Mouse (Mus musculus): ENCODE measurements around the gene Cabp1. TPM values are rescaled to one million over a fixed set of nuclear protein-coding genes. Genes with fewer than 3 reads are reported as not detected.
A peak's percentile ranks its signal among the peaks of the same experiment; 100 is the strongest.
"Not testable (repeated sequence)": the region's sequence is repeated elsewhere in the genome, so short reads cannot be mapped to it uniquely, and the experiment has no call there.

Gene Cabp1
- total RNA-seq, 1 experiment from 2014 or later: not detected

GRCm38 (mm10) chr5:115183482-115183881 lies 10.7 kb downstream of the Cabp1 start:
- ATAC-seq (ENCODE audit: extremely low read depth, insufficient number of reproducible peaks, low FRiP score, poor library complexity, severe bottlenecking): no peak

GRCm38 (mm10) chr5:115182925-115183324 lies 11.3 kb downstream of the Cabp1 start:
- no peak for ATAC-seq (ENCODE audit: extremely low read depth, insufficient number of reproducible peaks, low FRiP score, poor library complexity, severe bottlenecking)

DNA sequence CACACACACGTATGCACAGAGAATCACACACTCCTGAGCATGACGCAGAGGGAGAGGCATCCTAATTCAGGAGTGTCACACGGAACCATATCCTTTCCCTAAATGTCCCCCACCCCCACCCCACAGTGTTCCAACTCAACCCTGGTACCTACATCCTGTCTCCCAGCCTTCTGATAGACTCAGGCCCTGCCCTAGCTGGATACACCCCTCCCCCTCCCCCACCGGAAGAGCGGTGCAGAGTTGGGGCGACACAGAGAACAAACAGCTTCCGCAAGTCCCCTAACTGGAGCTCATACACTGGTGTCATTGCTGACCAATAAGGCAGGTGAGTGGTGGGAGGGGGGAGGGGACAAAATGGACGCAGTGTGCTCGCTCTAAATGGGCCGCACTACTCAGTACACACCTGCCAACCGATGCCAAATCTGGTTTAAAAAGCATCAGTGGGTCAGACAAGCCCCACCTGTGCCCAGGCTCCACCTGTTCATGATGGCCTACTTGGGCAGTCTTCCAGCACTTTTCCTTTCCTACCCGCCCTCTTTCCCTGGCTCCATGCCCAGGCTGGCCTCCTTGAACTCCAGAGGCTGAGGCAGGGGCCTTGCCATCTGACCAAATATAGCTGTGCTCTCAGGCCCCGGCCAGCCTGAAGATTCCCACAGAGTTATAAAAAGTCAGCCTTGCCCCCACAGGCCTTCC lies 12.8 kb downstream of the Cabp1 start:
- no peak for ATAC-seq (ENCODE audit: extremely low read depth, insufficient number of reproducible peaks, low FRiP score, poor library complexity, severe bottlenecking)

DNA sequence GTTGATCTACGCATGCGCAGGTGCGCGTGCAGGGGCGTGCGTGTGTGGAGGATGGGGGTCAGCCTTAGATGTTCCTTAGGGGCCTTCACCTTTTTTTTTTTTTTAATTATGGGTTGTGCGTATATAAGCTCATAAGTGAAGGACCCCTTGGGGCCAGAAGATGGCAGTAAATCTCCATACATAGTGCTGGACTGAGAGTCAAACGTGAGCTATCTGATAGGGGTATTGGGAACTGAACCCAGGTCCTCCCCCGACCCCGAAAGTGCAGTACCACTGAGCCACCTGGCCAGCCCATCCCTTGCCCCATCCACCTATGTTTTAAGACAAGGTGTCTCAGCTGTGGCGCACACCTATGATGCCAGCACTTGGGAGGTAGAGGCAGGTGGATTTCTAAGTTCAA lies 14.6 kb downstream of the Cabp1 start:
- ATAC-seq (ENCODE audit: extremely low read depth, insufficient number of reproducible peaks, low FRiP score, poor library complexity, severe bottlenecking): no peak

DNA sequence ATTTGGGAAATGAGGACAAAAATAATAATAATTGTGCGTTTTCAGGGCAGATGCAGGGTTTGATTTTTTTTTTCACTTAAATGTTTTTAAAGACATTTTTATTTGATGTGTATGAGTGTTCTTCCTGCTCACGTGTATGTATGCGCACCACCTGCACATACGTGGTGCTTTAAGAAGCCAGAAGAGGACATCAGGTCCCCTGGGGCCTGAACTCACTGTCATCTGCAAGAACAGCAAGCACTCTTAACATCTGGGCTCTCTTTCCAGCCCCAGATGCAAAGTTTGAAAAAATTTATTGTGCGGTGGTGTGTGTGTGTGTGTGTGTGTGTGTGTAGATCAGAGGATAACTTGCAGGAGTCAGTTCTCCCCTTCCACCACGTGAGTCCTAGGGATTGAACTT lies 16.3 kb downstream of the Cabp1 start:
- no peak for ATAC-seq (ENCODE audit: extremely low read depth, insufficient number of reproducible peaks, low FRiP score, poor library complexity, severe bottlenecking)

- ATAC-seq (ENCODE audit: extremely low read depth, insufficient number of reproducible peaks, low FRiP score, poor library complexity, severe bottlenecking): no peak; the same call in 1 of the 2 replicates
Observed at GRCm38 (mm10) chr5:115174554-115174953, 19.6 kb downstream of the Cabp1 start.

DNA sequence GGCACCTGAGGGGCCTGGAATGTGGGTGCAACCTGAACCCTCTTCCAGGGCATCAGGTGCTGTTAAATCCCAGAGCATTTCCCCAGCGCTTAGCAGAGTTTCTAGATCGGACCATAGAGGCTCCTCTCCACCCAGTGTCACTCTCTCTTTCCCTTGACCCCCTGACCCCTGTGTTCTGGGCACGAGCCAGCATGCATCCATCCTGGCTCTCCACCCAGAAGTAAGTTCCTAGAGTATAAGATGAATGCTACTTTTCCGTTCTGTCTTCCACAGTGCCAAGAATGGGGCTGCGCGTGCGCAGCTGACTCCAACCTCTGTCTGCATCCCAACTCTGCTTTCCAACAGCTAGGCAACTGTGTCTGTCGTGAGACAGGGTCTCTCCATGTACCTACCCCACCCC lies 24.0 kb downstream of the Cabp1 start:
- ATAC-seq (ENCODE audit: extremely low read depth, insufficient number of reproducible peaks, low FRiP score, poor library complexity, severe bottlenecking): no peak

DNA sequence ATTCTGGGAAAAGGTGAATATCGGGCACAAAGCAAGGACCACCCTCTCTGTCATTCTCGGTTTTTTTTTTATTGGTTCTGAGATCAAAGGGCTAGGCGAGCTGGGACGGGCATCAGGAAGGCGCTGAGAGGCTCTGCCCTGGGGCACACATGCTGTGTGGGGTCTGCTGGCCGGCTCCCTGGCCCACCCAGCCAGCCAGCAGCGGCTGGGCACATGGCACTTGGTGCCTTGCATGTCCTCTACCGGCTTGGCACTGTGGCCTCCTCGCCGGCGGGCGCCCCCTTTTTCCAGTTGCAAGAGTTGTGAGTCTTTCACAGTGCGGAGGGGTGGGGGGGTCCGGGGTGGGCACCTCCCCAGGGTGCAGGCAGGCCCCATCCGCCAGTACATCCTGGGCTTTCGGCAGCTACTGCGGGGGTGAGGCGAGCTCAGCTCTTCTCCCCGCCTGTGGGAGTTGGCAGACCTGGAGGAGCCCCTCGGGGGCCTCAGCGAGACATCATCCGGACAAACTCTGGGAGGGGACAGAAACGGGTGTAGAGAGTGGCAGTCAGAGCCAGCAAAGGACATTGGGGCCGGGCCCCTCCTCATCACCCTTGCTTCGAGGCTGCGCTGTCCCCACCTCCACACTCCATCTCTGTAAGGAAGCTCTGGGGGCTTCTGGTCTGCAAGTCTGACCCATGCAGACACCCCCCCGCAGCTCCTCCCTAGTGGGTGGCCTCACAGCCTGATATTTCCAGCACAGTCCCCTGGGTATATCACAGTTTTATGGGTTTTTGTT lies 25.4 kb downstream of the Cabp1 start:
- ATAC-seq (ENCODE audit: extremely low read depth, insufficient number of reproducible peaks, low FRiP score, poor library complexity, severe bottlenecking): no peak

GRCm38 (mm10) chr5:115167396-115167795 lies 26.8 kb downstream of the Cabp1 start:
- ATAC-seq (ENCODE audit: extremely low read depth, insufficient number of reproducible peaks, low FRiP score, poor library complexity, severe bottlenecking): peak; percentile 95

GRCm38 (mm10) chr5:115166815-115167194 lies 27.4 kb downstream of the Cabp1 start:
- no peak for ATAC-seq (ENCODE audit: extremely low read depth, insufficient number of reproducible peaks, low FRiP score, poor library complexity, severe bottlenecking)

DNA sequence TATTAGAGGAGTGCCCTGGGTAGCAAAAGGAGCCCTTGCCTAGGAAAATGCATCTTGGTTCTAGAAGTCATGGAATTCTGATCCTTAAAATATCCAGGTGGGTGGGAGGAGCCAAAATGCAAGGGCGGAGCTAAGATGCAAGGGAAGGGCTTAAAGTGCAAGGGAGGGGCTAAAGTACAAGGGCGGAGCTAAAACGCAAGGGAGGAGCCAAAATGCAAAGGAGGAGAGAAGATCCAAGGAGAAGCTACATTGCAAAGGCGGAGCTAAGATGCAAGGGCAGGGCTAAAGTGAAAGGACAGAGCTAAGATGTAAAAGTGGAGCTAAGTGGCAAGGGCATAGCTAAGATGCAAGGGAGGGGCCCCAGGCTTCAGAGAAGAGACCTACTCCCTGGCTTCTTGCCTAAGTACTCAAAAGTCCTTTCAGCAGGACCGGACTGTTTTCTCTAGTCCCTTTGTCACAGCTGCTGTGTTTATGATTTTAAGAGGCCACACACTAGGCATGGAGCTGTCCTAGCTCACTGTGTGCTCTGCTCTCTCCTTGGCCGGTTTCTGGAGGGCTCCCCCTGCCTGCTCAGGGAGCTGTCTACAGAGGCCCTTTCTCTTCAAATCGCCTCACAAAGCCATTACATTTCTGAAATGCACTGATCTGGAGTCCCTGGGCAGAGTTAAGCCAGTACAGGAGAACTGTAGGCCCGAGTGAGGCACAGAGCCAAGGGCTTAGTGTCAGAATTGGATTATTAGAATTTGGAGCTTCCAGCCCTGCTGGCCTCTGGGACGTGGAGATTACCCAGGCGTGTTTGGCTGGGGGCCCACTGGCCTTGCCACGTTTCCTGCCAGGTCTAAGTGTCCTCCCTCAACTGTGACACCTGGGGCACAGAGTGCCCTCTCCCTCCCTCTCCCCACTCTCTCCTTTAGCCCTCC lies 28.0 kb downstream of the Cabp1 start:
- no peak for ATAC-seq (ENCODE audit: extremely low read depth, insufficient number of reproducible peaks, low FRiP score, poor library complexity, severe bottlenecking)

GRCm38 (mm10) chr5:115165351-115165750 lies 28.8 kb downstream of the Cabp1 start:
- ATAC-seq (ENCODE audit: extremely low read depth, insufficient number of reproducible peaks, low FRiP score, poor library complexity, severe bottlenecking): no peak

DNA sequence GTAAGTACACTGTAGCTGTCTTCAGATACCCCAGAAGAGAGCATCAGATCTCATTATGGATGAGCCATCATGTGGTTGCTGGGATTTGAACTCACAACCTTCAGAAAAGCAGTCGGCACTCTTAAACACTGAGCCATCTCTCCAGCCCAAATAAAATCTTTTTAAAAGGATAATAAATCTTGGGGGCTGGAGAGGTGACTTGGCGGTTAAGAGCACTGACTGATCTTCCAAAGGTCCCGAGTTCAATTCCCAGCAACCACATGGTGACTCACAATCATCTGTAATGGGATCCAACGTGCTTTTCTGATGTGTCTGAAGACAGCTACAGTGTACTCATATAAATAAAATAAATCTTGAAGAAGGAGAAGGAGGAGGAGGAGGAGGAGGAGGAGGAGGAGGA lies 29.7 kb downstream of the Cabp1 start:
- ATAC-seq (ENCODE audit: extremely low read depth, insufficient number of reproducible peaks, low FRiP score, poor library complexity, severe bottlenecking): not testable (repeated sequence)

DNA sequence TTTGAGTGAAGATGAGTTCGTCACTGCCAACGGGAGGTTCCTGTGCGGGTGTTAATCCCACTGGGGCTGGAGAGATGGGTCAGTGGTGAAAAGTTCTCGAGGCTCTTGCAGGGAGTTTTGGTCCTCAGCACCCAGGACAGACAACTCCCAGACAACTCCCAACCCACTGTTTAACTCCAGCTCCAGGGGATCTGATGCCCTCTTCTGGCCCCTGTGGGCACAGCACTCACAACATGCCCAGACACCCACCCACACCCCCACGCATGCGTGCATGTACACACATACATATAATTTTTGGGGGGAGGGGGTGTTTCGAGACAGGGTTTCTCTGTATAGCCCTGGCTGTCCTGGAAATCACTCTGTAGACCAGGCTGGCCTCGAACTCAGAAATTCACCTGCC lies 30.6 kb downstream of the Cabp1 start:
- ATAC-seq (ENCODE audit: extremely low read depth, insufficient number of reproducible peaks, low FRiP score, poor library complexity, severe bottlenecking): no peak

DNA sequence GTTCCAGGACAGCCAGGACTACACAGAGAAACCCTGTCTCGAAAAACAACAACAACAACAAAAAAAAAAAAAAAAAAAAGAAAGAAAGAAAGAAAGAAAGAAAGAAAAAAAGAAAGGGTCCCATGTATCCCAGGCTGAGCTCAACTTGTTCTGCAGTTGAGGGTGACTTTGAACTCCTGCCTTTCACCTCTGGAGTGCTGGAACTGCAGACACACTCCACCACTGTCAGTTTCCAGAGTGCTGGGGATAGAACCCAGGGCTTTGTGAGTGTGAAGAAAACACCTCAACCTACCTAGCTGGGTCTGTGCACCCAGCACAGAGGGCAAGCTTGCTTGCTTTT lies 32.3 kb downstream of the Cabp1 start:
- ATAC-seq (ENCODE audit: extremely low read depth, insufficient number of reproducible peaks, low FRiP score, poor library complexity, severe bottlenecking): not testable (repeated sequence)

DNA sequence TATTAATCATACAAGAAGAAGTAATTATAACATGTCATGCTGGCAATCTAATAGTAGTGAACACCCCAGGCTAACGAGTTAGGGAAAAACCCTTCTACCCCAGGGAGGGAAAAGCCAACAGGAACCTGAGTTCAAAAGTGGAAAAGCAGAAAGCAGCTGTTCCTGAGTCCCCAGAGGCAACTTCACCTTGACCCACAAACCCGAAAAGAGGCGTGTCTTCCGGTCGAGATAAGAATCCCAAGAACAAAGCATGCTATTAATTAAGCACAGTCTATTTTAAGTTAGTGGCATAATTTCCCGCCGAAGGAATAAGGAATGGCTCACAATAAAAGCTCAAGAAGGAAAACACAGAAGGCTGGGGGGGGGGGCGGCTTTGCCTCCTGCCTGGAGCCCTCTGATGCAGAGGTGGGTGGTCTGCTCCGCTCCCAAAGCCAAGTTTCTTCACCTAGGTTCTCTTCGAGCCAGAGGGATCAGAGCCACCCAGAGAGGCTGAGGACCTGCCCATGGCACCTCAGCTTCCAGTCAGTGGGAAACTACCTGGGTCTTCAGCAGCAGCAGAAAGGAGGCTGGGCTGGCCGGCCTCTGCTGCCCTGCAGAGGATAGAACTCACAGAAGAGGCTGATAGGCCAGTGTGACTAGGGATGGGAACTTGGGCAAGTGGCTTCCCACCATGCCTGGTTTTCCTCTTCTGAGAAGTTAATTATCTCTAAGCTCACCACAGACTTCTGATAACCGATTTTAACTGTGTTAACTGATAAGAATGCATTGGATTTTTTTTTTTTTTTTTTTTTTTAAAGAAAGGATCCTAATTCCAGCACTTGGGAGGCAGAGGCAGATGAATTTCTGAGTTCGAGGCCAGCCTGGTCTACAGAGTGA lies 32.9 kb downstream of the Cabp1 start:
- ATAC-seq (ENCODE audit: extremely low read depth, insufficient number of reproducible peaks, low FRiP score, poor library complexity, severe bottlenecking): no peak

GRCm38 (mm10) chr5:115160655-115161054 lies 33.5 kb downstream of the Cabp1 start:
- no peak for ATAC-seq (ENCODE audit: extremely low read depth, insufficient number of reproducible peaks, low FRiP score, poor library complexity, severe bottlenecking)

GRCm38 (mm10) chr5:115159165-115159564 lies 35.0 kb downstream of the Cabp1 start:
- ATAC-seq (ENCODE audit: extremely low read depth, insufficient number of reproducible peaks, low FRiP score, poor library complexity, severe bottlenecking): no peak
